Mouse (Mus musculus) kidney, embryonic 14.5 days (tissue): Measurements from ENCODE around the gene Coq8b. TPM values are rescaled to one million over a fixed set of nuclear protein-coding genes. Genes with fewer than 3 reads are reported as not detected.

ENCODE experiments used
- ATAC-seq: fragments of 200-750 bp; cut with Nextera tagmentation; 2 replicates; pipeline ENCODE4 v1.8.0; 2017; ENCODE audit warnings: moderate number of reproducible peaks, mild to moderate bottlenecking, moderate TSS enrichment, moderate library complexity; ENCODE audit not compliant: low FRiP score, low TSS enrichment
- H3K27ac ChIP-seq: fragments of 300-500 bp; sonication (generic); 2 replicates; pipeline ENCODE4 v1.5.1; 2014; ENCODE audit warnings: low read depth, mild to moderate bottlenecking, low read length, moderate library complexity, mixed read lengths
- H3K27me3 ChIP-seq: fragments of 300-500 bp; sonication (generic); 2 replicates; pipeline ENCODE4 v1.6.1; 2014; ENCODE audit warnings: mild to moderate bottlenecking, low read length; ENCODE audit not compliant: control insufficient read depth, insufficient read depth
- H3K36me3 ChIP-seq: fragments of 300-500 bp; sonication (generic); 2 replicates; pipeline ENCODE4 v1.6.1; 2014; ENCODE audit warnings: low read length, mixed read lengths; ENCODE audit not compliant: control insufficient read depth, insufficient read depth
- H3K4me1 ChIP-seq: fragments of 300-500 bp; sonication (generic); 2 replicates; pipeline ENCODE4 v1.6.1; 2014; ENCODE audit warnings: low read length, mixed read lengths; ENCODE audit not compliant: control insufficient read depth, insufficient read depth
- H3K4me2 ChIP-seq: fragments of 300-500 bp; sonication (generic); replicated peaks from 2 replicates; pipeline ENCODE4 v1.6.1; 2014; ENCODE audit warnings: low read depth, mild to moderate bottlenecking, low read length
- H3K4me3 ChIP-seq: fragments of 300-500 bp; sonication (generic); 2 replicates; pipeline ENCODE4 v1.5.1; 2014; ENCODE audit warnings: mild to moderate bottlenecking, low read length
- H3K9ac ChIP-seq: fragments of 300-500 bp; sonication (generic); 2 replicates; pipeline ENCODE4 v1.6.1; 2014; ENCODE audit warnings: low read depth, mild to moderate bottlenecking, low read length, moderate library complexity
- H3K9me3 ChIP-seq: fragments of 300-500 bp; sonication (generic); 2 replicates; pipeline ENCODE4 v1.6.1; 2016; ENCODE audit warnings: low read length; ENCODE audit not compliant: control insufficient read depth
- WGBS: fragments of 180-500 bp; shearing (Covaris S2); extraction: QIAGEN DNeasy Blood & Tissue Kit; methylation state at CpG from one replicate; pipeline ENCODE4 v1.1.7; 2014; 5-methylcytosine and 5-hydroxymethylcytosine counted together
- microRNA counts: library from miRNA; unstranded; fragments of <30 nt; microRNA quantifications from one replicate; lab custom pipeline; 2017
- microRNA-seq: library from miRNA; unstranded; fragments of <30 nt; microRNA quantifications from one replicate; pipeline ENCODE4, GENCODE M21; 2016
- polyA plus RNA-seq: library from polyadenylated mRNA; unstranded; fragments of >200 nt; fragmentation: Nextera tagmentation; extraction: Ambion mirVana; gene quantifications from 2 replicates; pipeline ENCODE4 v1.2.1, GENCODE M21; 2014

The Coq8b gene
- polyA plus RNA-seq, 1 experiment from 2014 or later: 17.1 TPM

DNA sequence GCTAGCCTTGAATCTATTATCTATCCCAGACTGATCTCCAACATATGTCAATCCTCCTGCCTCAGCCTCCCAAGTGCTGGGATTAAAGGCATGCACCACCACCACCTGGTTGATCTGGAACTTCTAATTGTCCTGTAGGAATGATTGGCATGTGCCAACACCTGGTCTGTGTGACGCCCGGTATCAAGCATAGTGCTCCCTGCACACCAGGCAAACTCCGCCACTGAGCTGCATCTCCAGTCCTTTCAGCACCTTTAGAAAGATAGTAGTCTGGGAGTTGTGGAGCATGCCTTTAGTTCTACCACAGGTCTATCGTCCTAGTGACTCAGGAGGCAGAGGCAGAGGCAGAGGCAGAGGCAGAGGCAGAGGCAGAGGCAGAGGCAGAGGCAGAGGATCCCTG lies 67.5 kb downstream of the Coq8b start:
- Histone ChIP-seq H3K4me3 (no peak overlapping the region), H3K9me3 (no peaks in the 10 kb centered on the region), H3K36me3 (no peaks in the 10 kb centered on the region), H3K27me3 (peaks cover 3% of the 10 kb centered on the region; the same call in 1 of the 2 replicates), H3K4me1 (no peaks in the 10 kb centered on the region), H3K9ac (no peak overlapping the region), H3K4me2 (no peak overlapping the region), H3K27ac (no peak overlapping the region)
- no peak for ATAC-seq
- 88% methylated on average over 4 of the region's 4 CpGs for WGBS

- no peak overlapping the region for H3K9ac ChIP-seq
- no peak for ATAC-seq
- H3K4me3 ChIP-seq: no peak overlapping the region
- no peak overlapping the region for H3K4me2 ChIP-seq
- WGBS: 73% methylated on average over 5 of the region's 5 CpGs
- H3K9me3 ChIP-seq: no peaks in the 10 kb centered on the region
- peaks cover 3% of the 10 kb centered on the region; the same call in 1 of the 2 replicates for H3K27me3 ChIP-seq
- H3K4me1 ChIP-seq: no peaks in the 10 kb centered on the region
- H3K27ac ChIP-seq: no peak overlapping the region
- no peaks in the 10 kb centered on the region for H3K36me3 ChIP-seq
Observed at GRCm38 (mm10) chr7:27300801-27301200, 68.0 kb downstream of the Coq8b start.

DNA sequence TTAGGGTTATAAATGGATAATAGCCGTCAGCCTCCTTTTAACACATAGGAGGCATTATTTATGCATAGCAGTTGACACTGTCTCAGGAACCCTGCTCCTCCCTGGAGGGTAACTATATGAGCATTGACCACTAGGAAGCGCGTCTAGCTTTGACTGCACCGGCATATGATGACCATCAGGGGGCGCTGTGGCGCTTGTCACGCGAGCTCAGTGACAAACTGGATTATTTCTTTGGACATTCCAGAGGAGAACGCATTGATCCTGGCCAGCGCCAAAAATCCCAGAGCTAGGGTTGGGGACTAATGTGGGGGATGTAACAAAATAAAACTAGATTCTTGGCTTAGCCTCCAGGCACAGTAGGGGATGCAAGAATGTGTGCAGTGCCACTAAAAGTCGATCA lies 69.3 kb downstream of the Coq8b start:
- ATAC-seq: peak; percentile 34
- no peaks in the 10 kb centered on the region for H3K9me3 ChIP-seq
- no peak overlapping the region for H3K4me3 ChIP-seq
- H3K27ac ChIP-seq: no peak overlapping the region
- no peak overlapping the region for H3K9ac ChIP-seq
- WGBS: 11% methylated on average over 11 of the region's 11 CpGs
- H3K4me1 ChIP-seq: no peaks in the 10 kb centered on the region
- peaks cover 3% of the 10 kb centered on the region; the same call in 1 of the 2 replicates for H3K27me3 ChIP-seq
- no peaks in the 10 kb centered on the region for H3K36me3 ChIP-seq
- H3K4me2 ChIP-seq: no peak overlapping the region

DNA sequence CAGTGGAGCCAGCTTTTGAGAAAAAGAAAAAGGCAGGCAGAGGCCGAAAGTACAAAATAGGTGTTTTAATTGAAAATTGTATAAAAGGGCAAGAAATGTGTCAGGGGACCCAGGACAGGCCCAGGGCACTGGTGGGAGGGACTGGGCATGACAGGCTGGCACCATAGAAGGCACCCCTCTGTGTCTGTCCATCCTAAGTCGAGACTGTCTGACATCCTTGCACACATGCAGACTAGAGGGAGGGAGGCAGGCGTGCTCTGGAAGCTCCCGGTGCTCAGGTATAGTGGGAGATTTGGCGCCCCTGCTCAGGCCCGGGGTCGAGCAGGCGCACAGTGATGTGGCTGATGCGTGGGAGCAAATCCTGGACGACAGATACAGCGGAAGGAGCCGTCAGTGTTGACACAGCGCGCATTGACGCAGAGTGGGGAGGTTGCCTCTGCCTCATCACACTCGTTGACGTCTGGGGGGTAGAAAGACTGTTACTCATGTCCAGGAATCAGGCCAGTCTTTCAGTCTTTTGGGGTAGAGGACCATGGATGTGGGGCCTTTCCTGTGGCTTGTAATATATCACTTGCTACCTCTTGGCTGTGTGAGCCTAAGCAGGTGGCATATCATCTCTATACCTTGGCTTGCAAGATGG lies 72.4 kb downstream of the Coq8b start:
- Histone ChIP-seq H3K27me3 (peaks cover 3% of the 10 kb centered on the region; the same call in 1 of the 2 replicates), H3K4me3 (no peak overlapping the region), H3K4me2 (no peak overlapping the region), H3K4me1 (peaks cover 10% of the 10 kb centered on the region; the same call in 1 of the 2 replicates), H3K27ac (no peak overlapping the region), H3K36me3 (no peaks in the 10 kb centered on the region), H3K9me3 (no peaks in the 10 kb centered on the region), H3K9ac (no peak overlapping the region)
- ATAC-seq: no peak
- 80% methylated on average over 17 of the region's 17 CpGs for WGBS

GRCm38 (mm10) chr7:27306161-27307160 lies 73.6 kb downstream of the Coq8b start:
- Histone ChIP-seq H3K4me3 (no peak overlapping the region), H3K27me3 (peaks cover 3% of the 10 kb centered on the region; the same call in 1 of the 2 replicates), H3K36me3 (no peaks in the 10 kb centered on the region), H3K27ac (no peak overlapping the region), H3K4me2 (no peak overlapping the region), H3K9ac (no peak overlapping the region), H3K4me1 (peaks cover 13% of the 10 kb centered on the region), H3K9me3 (no peaks in the 10 kb centered on the region)
- WGBS: 78% methylated on average over 24 of the region's 24 CpGs
- no peak for ATAC-seq

- no peak overlapping the region for H3K4me3 ChIP-seq
- H3K36me3 ChIP-seq: no peaks in the 10 kb centered on the region
- no peaks in the 10 kb centered on the region for H3K9me3 ChIP-seq
- no peak for ATAC-seq
- no peak overlapping the region for H3K4me2 ChIP-seq
- no peak overlapping the region for H3K27ac ChIP-seq
- H3K9ac ChIP-seq: no peak overlapping the region
- WGBS: 70% methylated on average over 9 of the region's 9 CpGs
- H3K27me3 ChIP-seq: peaks cover 3% of the 10 kb centered on the region; the same call in 1 of the 2 replicates
- peaks cover 13% of the 10 kb centered on the region for H3K4me1 ChIP-seq
Observed at GRCm38 (mm10) chr7:27307551-27307950, 74.7 kb downstream of the Coq8b start.

MicroRNA genes within 50 kb of the gene (microRNA counts, 519-probe panel; counts per million panel counts)
- microRNA mmu-miR-1191 (lab: Ali Mortazavi, UCI): not detected

Small RNA genes lying within 50 kb of the gene (microRNA-seq; reads per million reads assigned to microRNA genes)
- gene Mir1191: 4.6 reads per million, percentile 19 among the genes with 10 or more reads in this experiment

Other genes with a start within 250 kb of the Coq8b start
- gene Cyp2a12, start 203.9 kb upstream of the Coq8b start, polyA plus RNA-seq: not detected in 2 replicates
- not detected in 2 replicates for gene Cyp2f2, start 113.1 kb upstream of the Coq8b start, polyA plus RNA-seq
- gene Cyp2t4, start 79.3 kb upstream of the Coq8b start, polyA plus RNA-seq: not detected in 2 replicates
- 33.1 and 37.8 TPM in 2 replicates for gene Egln2, start 66.2 kb upstream of the Coq8b start, polyA plus RNA-seq
- gene Rab4b, start 54.1 kb upstream of the Coq8b start, polyA plus RNA-seq: 51.5 and 60.2 TPM in 2 replicates
- gene Gm21983, start 51.9 kb upstream of the Coq8b start, polyA plus RNA-seq: not detected in 2 replicates
- 24.5 and 30.8 TPM in 2 replicates for gene Mia, start 51.9 kb upstream of the Coq8b start, polyA plus RNA-seq
- 2.9 and 4.5 TPM in 2 replicates for gene BC024978, start 37.2 kb upstream of the Coq8b start, polyA plus RNA-seq
- gene Snrpa, start 36.8 kb upstream of the Coq8b start, polyA plus RNA-seq: 322 and 327 TPM in 2 replicates
- 4.2 and 5.2 TPM in 2 replicates for gene Itpkc, start 4.4 kb upstream of the Coq8b start, polyA plus RNA-seq
- gene Numbl, start 25.4 kb downstream of the Coq8b start, polyA plus RNA-seq: 9.1 and 10.8 TPM in 2 replicates
- 23.4 and 26.0 TPM in 2 replicates for gene Ltbp4, start 104.7 kb downstream of the Coq8b start, polyA plus RNA-seq
- gene Shkbp1, start 123.0 kb downstream of the Coq8b start, polyA plus RNA-seq: 38.4 and 41.0 TPM in 2 replicates
- 1.9 TPM in 1 of 2 replicates, not detected in the other for gene Gm20479, start 124.4 kb downstream of the Coq8b start, polyA plus RNA-seq
- 0.39 and 0.54 TPM in 2 replicates for gene Sptbn4, start 214.7 kb downstream of the Coq8b start, polyA plus RNA-seq
- 40.6 and 41.2 TPM in 2 replicates for gene Blvrb, start 215.0 kb downstream of the Coq8b start, polyA plus RNA-seq
- 25.1 TPM in 2 replicates for gene Sertad3, start 240.7 kb downstream of the Coq8b start, polyA plus RNA-seq